Mouse (Mus musculus) T-helper 2 cell (primary cell): Measurements from ENCODE around the gene Hoxa11.

ENCODE experiments used
- in situ Hi-C: fragments of 300-600 bp; cut with MboI, MseI; formaldehyde crosslinking; loops from one replicate; pipeline ENCODE4 v1.15.1; 2025; ENCODE audit warnings: high pct_unique_total_duplicates

The Hoxa11 gene

DNA sequence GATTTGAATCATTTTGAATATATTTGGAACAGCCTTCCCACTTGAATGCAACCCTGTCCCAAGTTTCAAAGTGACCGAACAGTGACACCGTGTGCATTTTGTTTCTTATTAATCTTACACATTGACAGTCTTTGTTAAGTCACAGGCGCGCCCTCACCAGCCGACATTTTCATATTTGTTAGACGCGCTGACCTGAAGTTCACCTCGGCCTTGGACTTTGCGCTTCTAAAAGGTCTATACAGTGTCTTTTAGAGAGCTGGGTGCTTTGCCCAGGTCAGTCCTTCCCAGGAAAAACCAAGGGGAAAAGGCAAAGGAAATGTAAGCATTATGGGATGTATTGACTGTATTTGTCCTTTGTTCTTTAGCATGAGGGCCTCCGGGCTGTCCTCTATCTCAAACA is 50.9 kb downstream of the Hoxa11 start:
- in situ Hi-C loops: no loop called here
